Mouse (Mus musculus) lung, postnatal 0 days (tissue): ENCODE measurements at regions not wholly inside any gene's neighbourhood (a gene's known extent, or its start where the extent isn't known, plus 50 kb on each side); places are given as distances from the start of the nearest gene placed in this dataset.

Experiments used
- ATAC-seq: fragments of 200-750 bp; cut with Nextera tagmentation; 2 replicates; pipeline ENCODE4 v1.8.0; 2017; ENCODE audit warnings: moderate library complexity
- DNase-seq: peaks from one replicate; pipeline ENCODE4 v3.0.0-alpha.2; 2016; ENCODE audit warnings: low spot score
- H3K27ac ChIP-seq: fragments of 300-500 bp; sonication (generic); 2 replicates; pipeline ENCODE4 v1.5.1; 2014; ENCODE audit warnings: antibody characterized with exemption, mild to moderate bottlenecking, low read length, mixed read lengths
- H3K27me3 ChIP-seq: fragments of 300-500 bp; sonication (generic); replicated peaks from 2 replicates; pipeline ENCODE4 v1.6.1; 2014; ENCODE audit warnings: low read length, mixed read lengths; ENCODE audit not compliant: insufficient read depth
- H3K36me3 ChIP-seq: fragments of 300-500 bp; sonication (generic); 2 replicates; pipeline ENCODE4 v1.6.1; 2014; ENCODE audit warnings: low read length, mixed read lengths; ENCODE audit not compliant: insufficient read depth
- H3K4me1 ChIP-seq: fragments of 300-500 bp; sonication (generic); 2 replicates; pipeline ENCODE4 v1.6.1; 2014; ENCODE audit warnings: antibody characterized with exemption, low read depth, low read length, mixed read lengths; ENCODE audit not compliant: insufficient read depth
- H3K4me2 ChIP-seq: fragments of 300-500 bp; sonication (generic); replicated peaks from 2 replicates; pipeline ENCODE4 v1.6.1; 2014; ENCODE audit warnings: low read depth, mild to moderate bottlenecking, low read length, moderate library complexity, mixed read lengths
- H3K4me3 ChIP-seq: fragments of 300-500 bp; sonication (generic); 2 replicates; pipeline ENCODE4 v1.5.1; 2014; ENCODE audit warnings: low read depth, low read length
- H3K9ac ChIP-seq: fragments of 300-500 bp; sonication (generic); replicated peaks from 2 replicates; pipeline ENCODE4 v1.6.1; 2014; ENCODE audit warnings: low read depth, mild to moderate bottlenecking
- H3K9me3 ChIP-seq: fragments of 300-500 bp; sonication (generic); 2 replicates; pipeline ENCODE4 v1.6.1; 2016; ENCODE audit warnings: low read length, mixed read lengths
- CTCF ChIP-seq: IDR thresholded peaks from 2 replicates; pipeline ENCODE4 v1.5.1; 2016; ENCODE audit warnings: antibody characterized with exemption, mild to moderate bottlenecking
- EP300 ChIP-seq: IDR thresholded peaks from 2 replicates; pipeline ENCODE4 v1.6.1; 2016; ENCODE audit warnings: antibody characterized with exemption, mild to moderate bottlenecking, control low read depth
- WGBS: fragments of 180-500 bp; shearing (Covaris S2); extraction: QIAGEN DNeasy Blood & Tissue Kit; methylation state at CpG from one replicate; pipeline ENCODE4 v1.1.7; 2014; 5-methylcytosine and 5-hydroxymethylcytosine counted together

GRCm38 (mm10) chr10:15592161-15592560, 874.1 kb upstream of the Gje1 start:
- no peaks in the 10 kb centered on the region for H3K9me3 ChIP-seq
- no peak overlapping the region for H3K4me2 ChIP-seq
- H3K27me3 ChIP-seq, result no peaks in the 10 kb centered on the region
- no peaks in the 10 kb centered on the region for H3K36me3 ChIP-seq
- H3K9ac ChIP-seq, result no peak overlapping the region
- no peak overlapping the region for H3K27ac ChIP-seq
- DNase-seq, result no peak
- no peaks in the 10 kb centered on the region for H3K4me1 ChIP-seq
- ATAC-seq, result no peak
- TF ChIP-seq EP300 (no peak), CTCF (no peak)
- H3K4me3 ChIP-seq, result no peak overlapping the region

- Histone ChIP-seq H3K27me3 (no peaks in the 10 kb centered on the region), H3K4me2 (no peak overlapping the region), H3K36me3 (no peaks in the 10 kb centered on the region), H3K9me3 (no peaks in the 10 kb centered on the region), H3K4me1 (no peaks in the 10 kb centered on the region), H3K4me3 (no peak overlapping the region), H3K9ac (no peak overlapping the region), H3K27ac (no peak overlapping the region)
- ATAC-seq, result no peak
- WGBS, result 70% methylated on average over 6 of the region's 6 CpGs
- no peak for DNase-seq
- TF ChIP-seq CTCF (no peak), EP300 (no peak)
Measured at GRCm38 (mm10) chr10:15586081-15586480, 868.1 kb upstream of the Gje1 start.

- Histone ChIP-seq H3K27me3 (no peaks in the 10 kb centered on the region), H3K27ac (no peak overlapping the region), H3K9me3 (no peaks in the 10 kb centered on the region), H3K9ac (no peak overlapping the region), H3K4me1 (no peaks in the 10 kb centered on the region), H3K4me2 (no peak overlapping the region), H3K36me3 (no peaks in the 10 kb centered on the region), H3K4me3 (no peak overlapping the region)
- ATAC-seq (no peak), DNase-seq (no peak)
- no peak for TF ChIP-seq EP300
- TF ChIP-seq CTCF, result no peak
Measured at GRCm38 (mm10) chr10:15564119-15564518, 846.1 kb upstream of the Gje1 start.

DNA sequence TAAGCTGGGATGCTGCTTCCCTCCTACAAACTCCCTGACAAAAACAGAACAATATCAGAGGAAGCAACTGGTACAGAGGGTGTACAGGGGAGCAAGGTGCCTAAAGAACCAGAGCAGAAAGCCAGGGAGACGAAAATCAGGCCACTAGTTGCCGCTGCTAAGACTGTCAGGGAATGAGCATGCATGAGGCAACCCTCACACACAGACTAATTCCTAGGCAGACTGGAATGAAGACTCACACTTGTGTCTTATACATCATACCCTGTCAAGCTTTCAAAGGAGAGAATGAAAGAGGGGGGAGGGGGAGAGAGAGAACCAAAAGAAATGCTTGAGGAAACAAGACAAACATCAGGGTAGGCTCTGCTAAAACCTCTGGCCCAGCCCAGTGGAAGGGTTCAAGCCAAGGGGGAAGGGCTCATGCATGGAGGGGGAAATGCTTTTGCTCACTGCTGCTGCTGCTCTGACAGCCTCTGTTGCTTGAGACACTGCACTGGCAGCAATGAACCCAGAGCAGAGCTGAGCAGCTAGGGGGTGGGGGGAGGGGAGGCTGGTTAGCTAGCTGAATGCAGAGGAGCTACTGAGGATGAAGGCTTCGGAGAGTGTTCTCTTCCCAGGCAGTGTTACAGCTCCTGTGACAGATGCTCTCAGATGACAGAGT, 835.5 kb upstream of the Gje1 start:
- no peaks in the 10 kb centered on the region for H3K9me3 ChIP-seq
- no peak overlapping the region for H3K27ac ChIP-seq
- DNase-seq (no peak), ATAC-seq (no peak)
- H3K4me2 ChIP-seq, result no peak overlapping the region
- no peaks in the 10 kb centered on the region for H3K27me3 ChIP-seq
- TF ChIP-seq CTCF, result no peak
- no peak for TF ChIP-seq EP300
- 43% methylated on average over 3 of the region's 3 CpGs for WGBS
- no peak overlapping the region for H3K9ac ChIP-seq
- H3K4me1 ChIP-seq, result no peaks in the 10 kb centered on the region
- H3K36me3 ChIP-seq, result no peaks in the 10 kb centered on the region
- no peak overlapping the region for H3K4me3 ChIP-seq

DNA sequence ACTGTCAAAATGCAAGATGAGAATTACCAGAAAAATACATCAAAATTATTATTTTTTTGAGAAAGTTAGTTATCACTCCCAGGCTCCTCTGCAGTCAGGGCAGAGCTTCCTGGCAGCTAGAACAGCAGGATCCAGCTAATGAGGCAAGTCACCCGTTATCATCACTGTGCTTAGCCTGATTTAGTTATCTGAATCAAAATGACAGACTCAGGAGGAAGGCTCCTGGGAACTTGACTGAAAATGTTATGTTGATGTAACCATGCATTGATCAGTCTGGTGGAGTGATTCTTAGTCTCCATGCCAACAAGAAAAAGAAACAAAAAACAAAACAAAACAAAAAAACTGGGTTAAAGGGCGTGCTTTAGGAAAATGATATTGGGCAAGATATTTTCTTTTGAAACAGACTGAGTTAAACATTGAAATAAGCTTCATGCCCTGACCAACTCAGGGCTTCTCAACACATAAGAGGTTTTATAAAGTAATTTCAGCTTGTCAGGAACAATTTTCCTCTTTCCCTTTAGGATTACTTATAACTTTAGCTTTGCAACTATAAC, 823.9 kb upstream of the Gje1 start:
- Histone ChIP-seq H3K4me2 (no peak overlapping the region), H3K27me3 (no peaks in the 10 kb centered on the region), H3K9ac (no peak overlapping the region), H3K27ac (no peak overlapping the region), H3K4me3 (no peak overlapping the region), H3K4me1 (no peaks in the 10 kb centered on the region), H3K36me3 (no peaks in the 10 kb centered on the region), H3K9me3 (no peaks in the 10 kb centered on the region)
- DNase-seq (no peak), ATAC-seq (no peak)
- 58% methylated on average over 2 of the region's 2 CpGs for WGBS
- TF ChIP-seq CTCF (no peak), EP300 (no peak)

- Histone ChIP-seq H3K36me3 (no peaks in the 10 kb centered on the region), H3K9me3 (no peaks in the 10 kb centered on the region), H3K9ac (no peak overlapping the region), H3K27me3 (no peaks in the 10 kb centered on the region), H3K4me2 (no peak overlapping the region), H3K4me1 (no peaks in the 10 kb centered on the region), H3K27ac (no peak overlapping the region), H3K4me3 (no peak overlapping the region)
- no peak for TF ChIP-seq EP300
- no peak for TF ChIP-seq CTCF
- no peak for DNase-seq
- WGBS, result 77% methylated on average over 4 of the region's 4 CpGs
- ATAC-seq, result no peak
Measured at GRCm38 (mm10) chr10:15540780-15541426, 822.9 kb upstream of the Gje1 start.
